Mouse (Mus musculus) heart, embryonic 14.5 days (tissue): Measurements from ENCODE around the gene Gramd4. TPM values are rescaled to one million over a fixed set of nuclear protein-coding genes. Genes with fewer than 3 reads are reported as not detected.

Experiments used
- ATAC-seq: fragments of 200-750 bp; cut with Nextera tagmentation; 2 replicates; pipeline ENCODE4 v1.8.0; 2017; ENCODE audit warnings: low read depth, moderate TSS enrichment; ENCODE audit not compliant: insufficient number of reproducible peaks, insufficient read depth, low FRiP score
- H3K27ac ChIP-seq, 2 experiments: fragments of 200-500 bp in 1 of 2; fragments of 300-500 bp in 1 of 2; sonication (generic) in 1 of 2; replicated peaks in 1 of 2; 2 replicates each; pipeline ENCODE4 v1.5.1; 2012 to 2014; ENCODE audit warnings: low read depth in 2 of 2, low read length in 2 of 2, control low read depth in 1 of 2, mild to moderate bottlenecking in 1 of 2, mixed read lengths in 1 of 2; ENCODE audit not compliant: control insufficient read depth in 1 of 2, insufficient read depth in 1 of 2
- H3K27me3 ChIP-seq: fragments of 300-500 bp; sonication (generic); 2 replicates; pipeline ENCODE4 v1.6.1; 2014; ENCODE audit warnings: mild to moderate bottlenecking, low read length, control low read depth; ENCODE audit not compliant: control insufficient read depth, insufficient read depth
- H3K36me3 ChIP-seq: fragments of 300-500 bp; sonication (generic); 2 replicates; pipeline ENCODE4 v1.6.1; 2014; ENCODE audit warnings: mild to moderate bottlenecking, control low read depth, low read length, mixed read lengths; ENCODE audit not compliant: control insufficient read depth, insufficient read depth
- H3K4me1 ChIP-seq, 2 experiments: fragments of 200-500 bp in 1 of 2; fragments of 300-500 bp in 1 of 2; sonication (generic) in 1 of 2; 2 replicates each; pipeline ENCODE4 v1.6.1; 2012 to 2014; ENCODE audit warnings: low read length in 2 of 2, control low read depth in 1 of 2, mixed read lengths in 1 of 2; ENCODE audit not compliant: control insufficient read depth in 2 of 2, insufficient read depth in 2 of 2
- H3K4me2 ChIP-seq: fragments of 300-500 bp; sonication (generic); 2 replicates; pipeline ENCODE4 v1.6.1; 2014; ENCODE audit warnings: mild to moderate bottlenecking, low read length
- H3K4me3 ChIP-seq, 2 experiments: fragments of 200-500 bp in 1 of 2; fragments of 300-500 bp in 1 of 2; sonication (generic) in 1 of 2; 2 replicates each; pipeline ENCODE4 v1.5.1; 2012 to 2014; ENCODE audit warnings: low read length in 2 of 2, mild to moderate bottlenecking in 2 of 2, control low read depth in 1 of 2, low read depth in 1 of 2, moderate library complexity in 1 of 2; ENCODE audit not compliant: control insufficient read depth in 1 of 2, insufficient read depth in 1 of 2
- H3K9ac ChIP-seq: fragments of 300-500 bp; sonication (generic); 2 replicates; pipeline ENCODE4 v1.6.1; 2014; ENCODE audit warnings: mild to moderate bottlenecking, low read length
- H3K9me3 ChIP-seq: fragments of 300-500 bp; sonication (generic); 2 replicates; pipeline ENCODE4 v1.6.1; 2016; ENCODE audit warnings: low read length, control low read depth; ENCODE audit not compliant: control insufficient read depth
- WGBS: fragments of 180-500 bp; shearing (Covaris S2); extraction: QIAGEN DNeasy Blood & Tissue Kit; methylation state at CpG from one replicate; pipeline ENCODE4 v1.1.7; 2014; 5-methylcytosine and 5-hydroxymethylcytosine counted together
- polyA plus RNA-seq: library from polyadenylated mRNA; unstranded; fragments of >200 nt; fragmentation: Nextera tagmentation; extraction: Ambion mirVana; gene quantifications from 2 replicates; pipeline ENCODE4 v1.2.1, GENCODE M21; 2014

Gramd4 gene
- polyA plus RNA-seq, 1 experiment from 2014 or later, result 10.9 TPM

DNA sequence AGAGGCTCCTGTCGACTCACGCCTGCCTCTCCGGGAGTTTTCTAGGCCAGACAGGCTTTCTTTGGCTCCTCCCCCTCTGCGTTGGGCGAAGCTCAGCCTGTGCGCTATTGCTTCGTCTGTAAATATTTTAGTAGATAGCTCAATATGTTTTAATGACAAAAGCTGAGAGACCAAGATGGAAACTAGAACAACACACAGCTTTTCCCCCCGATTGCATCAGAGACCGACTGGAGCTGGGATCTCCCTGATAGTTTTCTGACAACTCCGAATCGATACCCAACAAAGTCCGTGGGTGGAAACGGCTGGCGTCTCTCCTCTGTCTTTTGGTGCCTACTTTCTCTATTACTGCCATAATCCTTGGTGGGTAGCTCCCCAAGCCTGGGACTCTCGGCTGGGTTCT, 44.8 kb downstream of the Gramd4 start:
- Histone ChIP-seq H3K9ac (no peak overlapping the region), H3K36me3 (peaks cover 35% of the 10 kb centered on the region), H3K4me1 (peaks cover 22 to 34% of the 10 kb centered on the region in 2 experiments), H3K9me3 (no peaks in the 10 kb centered on the region), H3K4me3 (no peak overlapping the region), H3K27ac (no peak overlapping the region), H3K4me2 (no peak overlapping the region), H3K27me3 (no peaks in the 10 kb centered on the region)
- 94% methylated on average over 15 of the region's 15 CpGs for WGBS
- ATAC-seq, result no peak

DNA sequence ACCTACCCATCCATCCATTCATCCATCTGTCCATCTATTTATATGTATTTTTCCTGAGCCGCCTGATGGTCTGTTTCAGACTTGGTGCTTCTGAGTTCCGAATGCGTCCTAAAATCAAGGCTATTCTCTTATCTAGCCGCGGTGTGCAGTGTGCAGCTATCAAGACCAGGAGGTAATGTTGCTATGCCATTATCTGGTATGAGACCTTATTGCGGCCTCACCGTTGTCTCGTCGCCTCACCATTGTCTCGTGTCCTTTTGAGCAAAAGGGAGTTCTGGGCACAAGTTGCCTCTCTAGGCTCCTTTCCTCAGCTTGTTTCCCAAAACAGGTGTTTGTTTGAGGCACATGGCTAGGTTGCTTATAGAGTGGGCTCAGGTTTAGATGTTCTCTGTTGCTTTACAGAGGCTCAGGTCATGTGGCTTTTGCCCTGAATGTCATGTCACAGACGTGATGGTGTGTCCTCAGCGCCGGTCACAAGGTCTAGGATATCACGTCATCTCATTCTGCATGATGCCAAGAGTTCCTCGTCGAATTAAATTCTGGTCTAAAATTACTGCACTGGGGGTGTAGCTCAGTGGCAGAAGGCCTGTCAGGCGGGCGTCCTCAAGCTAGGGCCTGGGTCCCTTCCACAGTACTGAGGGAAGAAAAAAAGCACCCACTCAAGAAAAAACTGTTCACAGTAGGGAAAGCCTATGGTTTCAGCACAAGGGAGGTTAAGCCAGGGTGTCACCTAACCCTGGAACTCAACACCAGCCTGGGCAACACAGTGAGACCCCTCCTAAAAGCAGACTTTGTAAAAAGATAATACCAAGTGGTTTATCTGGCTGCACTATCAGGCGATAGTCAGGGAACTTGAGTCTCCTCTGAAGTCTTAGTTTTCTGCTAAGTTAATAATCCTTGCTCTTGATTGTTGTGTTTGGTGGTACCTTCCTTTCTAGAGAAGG, 47.2 kb downstream of the Gramd4 start:
- H3K4me2 ChIP-seq, result peak overlapping the region; percentile 12
- H3K36me3 ChIP-seq, result peaks cover 35% of the 10 kb centered on the region
- peak overlapping the region; percentile 35 to 68; a peak in 3 of 4 replicates for H3K27ac ChIP-seq
- no peak for ATAC-seq
- H3K4me3 ChIP-seq, result no peak overlapping the region
- H3K4me1 ChIP-seq, result peaks cover 41 to 54% of the 10 kb centered on the region in 2 experiments
- 62% methylated on average over 19 of the region's 19 CpGs for WGBS
- H3K9me3 ChIP-seq, result no peaks in the 10 kb centered on the region
- H3K9ac ChIP-seq, result peak overlapping the region; percentile 55
- no peaks in the 10 kb centered on the region for H3K27me3 ChIP-seq

DNA sequence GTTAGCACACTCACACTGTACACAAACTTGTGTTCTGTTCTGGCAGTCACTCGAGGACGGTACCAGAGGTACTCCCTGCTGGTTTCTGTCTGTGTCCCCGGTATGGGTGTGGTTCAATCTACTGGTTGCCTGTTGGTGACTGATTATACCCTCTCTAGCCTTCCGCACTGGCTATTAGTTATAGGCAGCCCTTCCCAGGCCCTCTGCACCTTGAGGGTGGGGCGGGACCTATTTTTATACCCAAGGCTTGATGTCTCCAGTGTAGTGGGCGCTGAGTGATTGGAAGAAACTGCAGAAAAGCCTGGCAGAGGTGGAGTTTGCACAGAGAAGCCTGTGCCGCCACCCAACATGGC, 47.8 kb downstream of the Gramd4 start:
- Histone ChIP-seq H3K27me3 (no peaks in the 10 kb centered on the region), H3K4me3 (no peak overlapping the region), H3K4me2 (peak overlapping the region; percentile 12), H3K4me1 (peaks cover 46 to 60% of the 10 kb centered on the region in 2 experiments), H3K36me3 (peaks cover 35% of the 10 kb centered on the region), H3K9ac (no peak overlapping the region), H3K27ac (peak overlapping the region; percentile 35 to 68), H3K9me3 (no peaks in the 10 kb centered on the region)
- 35% methylated on average over 7 of the region's 7 CpGs for WGBS
- peak; percentile 11; the same call in 1 of the 2 replicates for ATAC-seq

DNA sequence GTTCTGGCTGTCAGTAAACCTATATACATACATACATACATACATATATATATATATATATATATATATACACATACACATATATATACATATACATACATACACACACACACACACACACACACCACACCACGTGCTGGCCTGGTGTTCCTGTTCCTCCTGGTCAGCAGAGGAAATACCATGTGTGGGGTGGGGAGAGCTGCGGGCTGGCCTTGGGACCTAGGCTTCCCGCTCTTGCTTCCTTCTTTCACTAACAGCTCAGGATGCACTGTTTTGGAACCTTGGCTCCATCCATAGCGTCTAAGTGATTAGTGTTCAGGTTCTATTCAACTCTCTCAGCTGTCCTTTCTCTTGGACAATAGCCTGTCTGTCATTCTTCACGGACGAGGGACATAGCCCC, 48.3 kb downstream of the Gramd4 start:
- H3K36me3 ChIP-seq, result peaks cover 33% of the 10 kb centered on the region
- 64% methylated on average over 6 of the region's 6 CpGs for WGBS
- H3K4me2 ChIP-seq, result no peak overlapping the region
- H3K27me3 ChIP-seq, result no peaks in the 10 kb centered on the region
- H3K4me3 ChIP-seq, result no peak overlapping the region
- peak overlapping the region in 1 of 2 experiments; percentile 68; a peak in 2 of 4 replicates for H3K27ac ChIP-seq
- H3K9ac ChIP-seq, result no peak overlapping the region
- no peaks in the 10 kb centered on the region for H3K9me3 ChIP-seq
- peaks cover 51 to 64% of the 10 kb centered on the region in 2 experiments for H3K4me1 ChIP-seq
- ATAC-seq, result no peak

DNA sequence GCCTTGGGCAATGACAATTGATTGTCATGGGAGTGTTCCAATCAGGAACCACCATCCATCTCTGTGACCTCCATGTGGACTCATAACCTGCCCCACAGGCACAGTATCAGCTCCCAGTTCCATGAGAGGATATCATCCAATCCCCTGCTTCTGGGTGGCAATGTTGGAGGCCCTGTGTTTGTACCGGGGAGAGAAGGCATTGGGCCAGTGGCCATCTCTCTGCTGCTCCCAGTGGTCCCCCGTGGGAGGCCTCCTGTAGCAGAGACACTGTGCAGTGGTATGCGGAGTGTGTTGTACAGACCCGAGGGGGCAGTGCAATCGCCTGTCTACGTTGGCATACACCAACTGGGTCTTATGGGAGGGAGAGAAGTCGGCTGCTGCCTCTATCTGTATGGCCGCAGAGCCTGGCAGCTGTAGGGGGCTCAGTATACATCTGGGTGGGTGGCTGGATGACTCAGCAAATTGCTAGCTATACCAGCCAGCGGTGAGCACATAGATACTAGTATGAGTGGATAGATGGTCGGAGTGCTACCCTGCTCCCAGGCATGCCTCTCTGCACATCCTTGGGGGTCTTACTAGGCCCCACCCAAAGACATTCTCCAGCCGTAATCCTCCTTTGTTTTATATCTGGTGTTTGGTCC, 50.5 kb downstream of the Gramd4 start:
- 69% methylated on average over 11 of the region's 11 CpGs for WGBS
- Histone ChIP-seq H3K4me1 (peaks cover 64 to 82% of the 10 kb centered on the region in 2 experiments), H3K4me2 (no peak overlapping the region), H3K4me3 (no peak overlapping the region), H3K9me3 (no peaks in the 10 kb centered on the region), H3K27ac (peak overlapping the region; percentile 36 to 98; a peak in 3 of 4 replicates), H3K27me3 (no peaks in the 10 kb centered on the region), H3K36me3 (peaks cover 13% of the 10 kb centered on the region), H3K9ac (no peak overlapping the region)
- ATAC-seq, result no peak

DNA sequence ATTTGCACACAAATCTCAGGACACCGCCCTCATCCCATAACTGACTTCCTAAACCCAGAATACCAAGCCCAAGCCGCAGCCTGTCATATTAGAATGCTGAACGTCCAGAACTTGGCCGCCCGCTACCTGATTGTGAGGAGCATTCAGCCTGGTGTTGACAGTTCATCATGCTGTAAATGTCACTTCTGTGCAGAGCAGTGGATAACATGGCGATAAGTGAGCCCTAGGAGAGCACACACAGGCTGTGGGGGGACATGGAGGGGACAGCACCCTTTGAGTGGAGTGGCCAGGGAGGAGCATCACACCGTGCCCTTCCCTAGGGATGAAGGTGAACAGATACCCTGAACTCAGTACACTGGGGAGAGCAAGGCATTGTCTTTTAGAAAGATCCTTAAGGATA, 51.8 kb downstream of the Gramd4 start:
- peak overlapping the region; percentile 63; the same call in 1 of the 2 replicates for H3K9ac ChIP-seq
- H3K4me1 ChIP-seq, result peaks cover 71 to 93% of the 10 kb centered on the region in 2 experiments
- ATAC-seq, result peak; percentile 70
- H3K36me3 ChIP-seq, result 0 out of 2 replicates have a peak, but pooled peaks cover under 1% of the 10 kb centered on the region
- no peak overlapping the region for H3K4me3 ChIP-seq
- H3K27me3 ChIP-seq, result no peaks in the 10 kb centered on the region
- H3K4me2 ChIP-seq, result peak overlapping the region; percentile 58
- WGBS, result 22% methylated on average over 7 of the region's 7 CpGs
- H3K9me3 ChIP-seq, result no peaks in the 10 kb centered on the region
- peak overlapping the region; percentile 87 to 98 for H3K27ac ChIP-seq

DNA sequence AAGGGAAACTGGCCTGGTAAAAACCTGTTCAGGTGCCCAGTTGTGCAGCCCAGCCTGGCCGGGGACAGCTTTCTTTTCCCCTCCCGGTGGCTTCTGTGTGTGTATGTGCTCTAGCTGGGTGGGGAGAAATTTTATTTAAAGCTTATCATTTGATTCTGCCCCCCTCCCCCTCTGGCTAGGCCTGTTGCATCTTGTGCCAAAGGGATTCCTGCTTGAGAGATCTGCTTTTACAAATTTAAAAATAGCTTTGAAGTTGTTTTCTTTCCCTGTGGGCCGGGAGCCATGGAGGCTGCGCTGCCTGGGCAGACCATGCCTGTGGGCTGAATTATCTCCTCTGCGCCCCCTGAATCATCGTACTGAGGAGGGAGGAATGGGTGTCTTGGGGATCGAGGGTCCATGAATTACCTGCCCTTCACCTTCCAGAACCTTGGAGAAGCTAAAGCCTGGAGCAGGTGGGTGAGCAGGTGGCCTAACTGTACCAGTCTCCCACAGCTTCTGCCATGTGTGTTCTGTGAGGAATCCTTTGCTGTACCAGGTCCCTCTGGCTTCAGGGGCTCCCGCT, 52.2 kb downstream of the Gramd4 start:
- peak overlapping the region; percentile 87 to 98 for H3K27ac ChIP-seq
- peak; percentile 13; the same call in 1 of the 2 replicates for ATAC-seq
- 26% methylated on average over 8 of the region's 8 CpGs for whole genome bisulfite sequencing
- H3K4me3 ChIP-seq, result no peak overlapping the region
- H3K9ac ChIP-seq, result peak overlapping the region; percentile 63
- no peaks in the 10 kb centered on the region for H3K27me3 ChIP-seq
- H3K36me3 ChIP-seq, result no peaks in the 10 kb centered on the region
- peaks cover 67 to 88% of the 10 kb centered on the region in 2 experiments for H3K4me1 ChIP-seq
- peak overlapping the region; percentile 58 for H3K4me2 ChIP-seq
- no peaks in the 10 kb centered on the region for H3K9me3 ChIP-seq
